Mouse (Mus musculus): ENCODE data around the gene Klhdc3. TPM values are rescaled to one million over a fixed set of nuclear protein-coding genes. Genes with fewer than 3 reads are reported as not detected.

Klhdc3 gene
- total RNA-seq, 2 experiments from 2014 or later, result 59.2 to 75.3 TPM

DNA sequence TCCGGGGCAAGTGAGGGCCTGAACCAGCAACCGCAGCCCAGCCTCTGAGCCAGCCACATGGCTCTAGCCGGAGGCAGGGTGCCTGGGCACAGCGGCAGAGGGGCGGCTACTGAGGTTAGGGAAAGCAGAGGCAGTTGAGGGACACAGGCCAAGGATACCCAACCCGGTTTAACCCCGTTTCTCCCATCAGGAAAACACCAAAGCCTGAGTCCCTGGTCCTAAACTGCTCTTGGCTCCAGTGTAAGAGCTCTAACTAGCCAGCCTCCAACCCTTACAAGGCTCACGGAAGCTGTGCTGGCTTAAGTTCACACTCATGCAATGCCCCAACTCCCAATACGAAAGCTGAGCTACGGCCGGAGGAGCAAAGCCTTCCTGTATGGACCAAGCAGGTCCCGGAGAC is 56.1 kb downstream of the Klhdc3 start:
- DNase-seq, result no peak

Other genes with a start within 250 kb of the Klhdc3 start
- gene Slc22a7, start 242.5 kb downstream of the Klhdc3 start, total RNA-seq (2021), result not detected
- gene Ttbk1, start 193.2 kb downstream of the Klhdc3 start, total RNA-seq (2021), result 1 to 10 TPM in 1 of 2 experiments, under 1 TPM in 1; 0.63 to 1.1 TPM
- 1 to 10 TPM; 4.2 to 6.9 TPM for gene Dnph1, start 184.2 kb downstream of the Klhdc3 start, total RNA-seq (2021)
- 10 to 100 TPM; 21.5 to 25.5 TPM for gene Cul9, start 134.5 kb downstream of the Klhdc3 start, total RNA-seq (2021)
- 10 to 100 TPM; 43.1 to 46.5 TPM for gene Srf, start 124.7 kb downstream of the Klhdc3 start, total RNA-seq (2021)
- 10 to 100 TPM in 1 of 2 experiments, 1 to 10 TPM in 1; 6.8 to 11.7 TPM for gene Ptk7, start 51.4 kb downstream of the Klhdc3 start, total RNA-seq (2021)
- 10 to 100 TPM; 35.3 to 50.3 TPM for gene Klc4, start 34.9 kb downstream of the Klhdc3 start, total RNA-seq (2021)
- 100 to 1,000 TPM in 1 of 2 experiments, 10 to 100 TPM in 1; 92.6 to 114 TPM for gene Mrpl2, start 34.7 kb downstream of the Klhdc3 start, total RNA-seq (2021)
- gene Cul7, start 30.6 kb downstream of the Klhdc3 start, total RNA-seq (2021), result 10 to 100 TPM; 36.3 to 42.2 TPM
- 10 to 100 TPM; 23.8 to 30.4 TPM for gene Rrp36, start 6.6 kb downstream of the Klhdc3 start, total RNA-seq (2021)
- 100 to 1,000 TPM in 1 of 2 experiments, 10 to 100 TPM in 1; 94.2 to 104 TPM for gene Mea1, start 2.1 kb downstream of the Klhdc3 start, total RNA-seq (2021)
- gene Ppp2r5d, start 24.2 kb upstream of the Klhdc3 start, total RNA-seq (2021), result 10 to 100 TPM; 40.9 to 46.1 TPM
- gene Pex6, start 30.5 kb upstream of the Klhdc3 start, total RNA-seq (2021), result 10 to 100 TPM; 59.3 to 64.9 TPM
- 1 to 10 TPM; 1.5 to 2.7 TPM for gene Gnmt, start 48.3 kb upstream of the Klhdc3 start, total RNA-seq (2021)
- gene Cnpy3, start 71.3 kb upstream of the Klhdc3 start, total RNA-seq (2021), result 10 to 100 TPM; 49.9 to 55.6 TPM
- gene Ptcra, start 82.8 kb upstream of the Klhdc3 start, total RNA-seq (2021), result not detected
- 10 to 100 TPM; 54.1 to 96.1 TPM for gene 2310039H08Rik, start 91.7 kb upstream of the Klhdc3 start, total RNA-seq (2021)
- 10 to 100 TPM; 89.0 to 97.3 TPM for gene Rpl7l1, start 101.8 kb upstream of the Klhdc3 start, total RNA-seq (2021)
- gene Bicral, start 177.6 kb upstream of the Klhdc3 start, total RNA-seq (2021), result 10 to 100 TPM; 23.0 to 24.3 TPM
- 10 to 100 TPM; 20.9 to 21.9 TPM for gene Tbcc, start 209.8 kb upstream of the Klhdc3 start, total RNA-seq (2021)
- not detected for gene Prph2, start 229.5 kb upstream of the Klhdc3 start, total RNA-seq (2021)

All from adrenal gland, postnatal 36 days (tissue).